Mouse (Mus musculus) E14TG2a.4 (cell line): Measurements from ENCODE around the gene Agr3.

Experiments
- CTCF ChIP-seq: conservative IDR thresholded peaks from 2 replicates; pipeline ENCODE4 v1.5.1; 2014; ENCODE audit warnings: low read length
- NANOG ChIP-seq: IDR thresholded peaks from 2 replicates; pipeline ENCODE4 v1.6.1; 2014; ENCODE audit warnings: borderline replicate concordance, low read length, mixed read lengths

DNA sequence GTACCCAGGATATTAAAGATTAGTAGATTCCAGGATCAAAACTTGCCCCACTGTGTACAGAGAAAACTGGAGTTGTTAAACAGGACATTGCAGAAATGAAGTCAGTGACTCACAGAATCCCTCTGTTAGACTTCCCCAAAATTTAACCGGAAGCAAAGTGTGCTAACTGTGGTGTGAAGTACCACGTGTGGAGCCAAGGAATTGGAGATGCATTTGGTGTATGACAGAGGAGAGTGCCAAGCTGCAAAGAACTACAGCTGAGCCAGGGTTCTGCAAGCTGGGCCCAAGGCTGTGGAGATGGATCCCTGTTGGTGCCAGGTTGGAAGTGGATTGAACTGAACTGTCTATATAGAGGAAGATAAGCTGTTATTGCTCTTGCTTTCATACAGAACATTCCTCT, 36.0 kb upstream of the Agr3 start:
- TF ChIP-seq CTCF = no peak
- TF ChIP-seq NANOG = no peak
